Mouse (Mus musculus) lung, postnatal 0 days (tissue): ENCODE results near the gene Gpr176. TPM values are rescaled to one million over a fixed set of nuclear protein-coding genes. Genes with fewer than 3 reads are reported as not detected.
A peak's percentile ranks its signal among the peaks of the same experiment; 100 is the strongest.

Source experiments
- ATAC-seq: fragments of 200-750 bp; cut with Nextera tagmentation; 2 replicates; pipeline ENCODE4 v1.8.0; 2017; ENCODE audit warnings: moderate library complexity
- DNase-seq: peaks from one replicate; pipeline ENCODE4 v3.0.0-alpha.2; 2016; ENCODE audit warnings: low spot score
- H3K27ac ChIP-seq: fragments of 300-500 bp; sonication (generic); 2 replicates; pipeline ENCODE4 v1.5.1; 2014; ENCODE audit warnings: antibody characterized with exemption, mild to moderate bottlenecking, low read length, mixed read lengths
- H3K27me3 ChIP-seq: fragments of 300-500 bp; sonication (generic); replicated peaks from 2 replicates; pipeline ENCODE4 v1.6.1; 2014; ENCODE audit warnings: low read length, mixed read lengths; ENCODE audit not compliant: insufficient read depth
- H3K36me3 ChIP-seq: fragments of 300-500 bp; sonication (generic); 2 replicates; pipeline ENCODE4 v1.6.1; 2014; ENCODE audit warnings: low read length, mixed read lengths; ENCODE audit not compliant: insufficient read depth
- H3K4me1 ChIP-seq: fragments of 300-500 bp; sonication (generic); 2 replicates; pipeline ENCODE4 v1.6.1; 2014; ENCODE audit warnings: antibody characterized with exemption, low read depth, low read length, mixed read lengths; ENCODE audit not compliant: insufficient read depth
- H3K4me2 ChIP-seq: fragments of 300-500 bp; sonication (generic); replicated peaks from 2 replicates; pipeline ENCODE4 v1.6.1; 2014; ENCODE audit warnings: low read depth, mild to moderate bottlenecking, low read length, moderate library complexity, mixed read lengths
- H3K4me3 ChIP-seq: fragments of 300-500 bp; sonication (generic); 2 replicates; pipeline ENCODE4 v1.5.1; 2014; ENCODE audit warnings: low read depth, low read length
- H3K9ac ChIP-seq: fragments of 300-500 bp; sonication (generic); replicated peaks from 2 replicates; pipeline ENCODE4 v1.6.1; 2014; ENCODE audit warnings: low read depth, mild to moderate bottlenecking
- H3K9me3 ChIP-seq: fragments of 300-500 bp; sonication (generic); 2 replicates; pipeline ENCODE4 v1.6.1; 2016; ENCODE audit warnings: low read length, mixed read lengths
- CTCF ChIP-seq: IDR thresholded peaks from 2 replicates; pipeline ENCODE4 v1.5.1; 2016; ENCODE audit warnings: antibody characterized with exemption, mild to moderate bottlenecking
- EP300 ChIP-seq: IDR thresholded peaks from 2 replicates; pipeline ENCODE4 v1.6.1; 2016; ENCODE audit warnings: antibody characterized with exemption, mild to moderate bottlenecking, control low read depth
- WGBS: fragments of 180-500 bp; shearing (Covaris S2); extraction: QIAGEN DNeasy Blood & Tissue Kit; methylation state at CpG from one replicate; pipeline ENCODE4 v1.1.7; 2014; 5-methylcytosine and 5-hydroxymethylcytosine counted together
- polyA plus RNA-seq: library from polyadenylated mRNA; unstranded; fragments of >200 nt; fragmentation: Nextera tagmentation; extraction: Ambion mirVana; gene quantifications from 2 replicates; pipeline ENCODE4 v1.2.1, GENCODE M21; 2015

Gpr176 gene
- polyA plus RNA-seq, 1 experiment from 2014 or later = 0.26 TPM

- H3K4me1 ChIP-seq = no peaks in the 10 kb centered on the region
- no peak overlapping the region for H3K4me3 ChIP-seq
- no peak for TF ChIP-seq EP300
- no peak for TF ChIP-seq CTCF
- no peak overlapping the region for H3K4me2 ChIP-seq
- no peaks in the 10 kb centered on the region for H3K27me3 ChIP-seq
- ATAC-seq (no peak), DNase-seq (no peak)
- no peak overlapping the region for H3K27ac ChIP-seq
- WGBS = 71% methylated on average over 4 of the region's 4 CpGs
- H3K9ac ChIP-seq = no peak overlapping the region
- no peaks in the 10 kb centered on the region for H3K9me3 ChIP-seq
- H3K36me3 ChIP-seq = no peaks in the 10 kb centered on the region
Measured at GRCm38 (mm10) chr2:118353916-118354403, 19.3 kb downstream of the Gpr176 start.

- Histone ChIP-seq H3K4me3 (no peak overlapping the region), H3K27me3 (no peaks in the 10 kb centered on the region), H3K9me3 (no peaks in the 10 kb centered on the region), H3K36me3 (no peaks in the 10 kb centered on the region), H3K4me2 (no peak overlapping the region), H3K27ac (no peak overlapping the region), H3K4me1 (no peaks in the 10 kb centered on the region), H3K9ac (no peak overlapping the region)
- WGBS = 43% methylated on average over 4 of the region's 4 CpGs
- no peak for ATAC-seq
- DNase-seq = no peak
- TF ChIP-seq EP300 (no peak), CTCF (no peak)
Measured at GRCm38 (mm10) chr2:118353498-118353897, 19.7 kb downstream of the Gpr176 start.

DNA sequence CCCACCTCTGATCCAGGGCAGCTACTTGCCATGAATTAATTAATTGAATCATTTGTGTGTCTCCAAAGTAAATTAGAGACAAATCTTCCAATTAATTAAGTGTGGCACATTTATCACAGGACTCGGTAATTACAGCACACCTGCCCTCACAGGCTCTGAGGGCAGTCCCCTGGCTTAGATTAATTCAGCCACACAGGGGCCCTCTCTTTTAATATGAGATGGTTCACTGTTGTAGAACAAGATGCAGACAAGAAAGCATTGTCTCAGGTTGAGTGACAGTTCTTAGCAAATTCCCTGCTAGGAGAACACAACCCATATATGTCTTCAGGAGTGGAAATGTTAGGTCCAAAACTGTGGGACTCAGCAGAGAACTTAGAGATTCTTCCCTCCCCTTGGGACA is 27.7 kb downstream of the Gpr176 start:
- H3K36me3 ChIP-seq = no peaks in the 10 kb centered on the region
- no peak overlapping the region for H3K9ac ChIP-seq
- no peak overlapping the region for H3K4me3 ChIP-seq
- H3K27me3 ChIP-seq = no peaks in the 10 kb centered on the region
- no peak for TF ChIP-seq EP300
- no peak for TF ChIP-seq CTCF
- H3K9me3 ChIP-seq = no peaks in the 10 kb centered on the region
- ATAC-seq (no peak), DNase-seq (no peak)
- no peak overlapping the region for H3K4me2 ChIP-seq
- H3K4me1 ChIP-seq = no peaks in the 10 kb centered on the region
- H3K27ac ChIP-seq = no peak overlapping the region
- 73% methylated on average over 1 of the region's 1 CpGs for WGBS

GRCm38 (mm10) chr2:118343897-118344296 is 29.3 kb downstream of the Gpr176 start:
- H3K9me3 ChIP-seq = no peaks in the 10 kb centered on the region
- TF ChIP-seq EP300 (no peak), CTCF (no peak)
- no peaks in the 10 kb centered on the region for H3K4me1 ChIP-seq
- no peak overlapping the region for H3K27ac ChIP-seq
- no peaks in the 10 kb centered on the region for H3K27me3 ChIP-seq
- H3K9ac ChIP-seq = no peak overlapping the region
- no peak for DNase-seq
- WGBS = 56% methylated on average over 3 of the region's 3 CpGs
- no peaks in the 10 kb centered on the region for H3K36me3 ChIP-seq
- H3K4me2 ChIP-seq = no peak overlapping the region
- H3K4me3 ChIP-seq = no peak overlapping the region
- ATAC-seq = no peak

GRCm38 (mm10) chr2:118341295-118341694 is 31.9 kb downstream of the Gpr176 start:
- Histone ChIP-seq H3K9me3 (no peaks in the 10 kb centered on the region), H3K4me2 (no peak overlapping the region), H3K9ac (no peak overlapping the region), H3K36me3 (no peaks in the 10 kb centered on the region), H3K27ac (no peak overlapping the region), H3K4me1 (no peaks in the 10 kb centered on the region), H3K27me3 (no peaks in the 10 kb centered on the region), H3K4me3 (no peak overlapping the region)
- TF ChIP-seq EP300 (no peak), CTCF (no peak)
- DNase-seq (peak; percentile 61), ATAC-seq (peak; percentile 67)
- WGBS = 53% methylated on average over 7 of the region's 7 CpGs

DNA sequence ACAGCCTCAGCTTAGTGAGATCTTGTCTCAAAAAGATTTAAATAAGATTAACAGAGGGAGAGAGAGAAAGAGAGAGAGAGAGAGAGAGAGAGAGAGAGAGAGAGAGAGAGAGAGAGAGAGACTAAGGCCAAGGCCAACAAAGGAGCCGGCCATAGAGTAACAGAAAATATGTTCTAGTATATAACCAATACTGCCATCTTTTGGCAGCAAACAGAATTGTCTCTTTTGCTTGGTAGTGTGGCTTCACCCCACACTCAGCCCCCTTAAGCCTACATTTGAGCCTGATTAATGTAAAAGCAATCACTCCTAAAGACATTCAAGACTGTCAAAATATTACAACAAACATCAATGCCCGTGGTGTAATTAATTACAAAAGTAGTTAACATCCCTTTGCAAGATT is 37.1 kb downstream of the Gpr176 start:
- H3K27ac ChIP-seq = no peak overlapping the region
- no peaks in the 10 kb centered on the region for H3K4me1 ChIP-seq
- TF ChIP-seq CTCF (peak; percentile 55), EP300 (no peak)
- H3K36me3 ChIP-seq = no peaks in the 10 kb centered on the region
- H3K4me2 ChIP-seq = no peak overlapping the region
- H3K9me3 ChIP-seq = no peaks in the 10 kb centered on the region
- peak; percentile 52 for DNase-seq
- ATAC-seq = no peak
- no peaks in the 10 kb centered on the region for H3K27me3 ChIP-seq
- 27% methylated on average over 2 of the region's 2 CpGs for WGBS
- H3K9ac ChIP-seq = no peak overlapping the region
- H3K4me3 ChIP-seq = no peak overlapping the region

- TF ChIP-seq CTCF (peak; percentile 34), EP300 (no peak)
- H3K27me3 ChIP-seq = no peaks in the 10 kb centered on the region
- WGBS = 67% methylated on average over 3 of the region's 5 CpGs
- H3K9me3 ChIP-seq = no peaks in the 10 kb centered on the region
- ATAC-seq (no peak), DNase-seq (no peak)
- H3K4me1 ChIP-seq = no peaks in the 10 kb centered on the region
- H3K4me2 ChIP-seq = no peak overlapping the region
- no peak overlapping the region for H3K27ac ChIP-seq
- H3K36me3 ChIP-seq = no peaks in the 10 kb centered on the region
- H3K9ac ChIP-seq = no peak overlapping the region
- no peak overlapping the region for H3K4me3 ChIP-seq
Measured at GRCm38 (mm10) chr2:118322663-118323062, 50.6 kb downstream of the Gpr176 start.
